Mouse (Mus musculus): Measurements from ENCODE around the gene Immp2l.
"Not testable (repeated sequence)": the region's sequence is repeated elsewhere in the genome, so short reads cannot be mapped to it uniquely, and the experiment has no call there.

Immp2l gene

DNA sequence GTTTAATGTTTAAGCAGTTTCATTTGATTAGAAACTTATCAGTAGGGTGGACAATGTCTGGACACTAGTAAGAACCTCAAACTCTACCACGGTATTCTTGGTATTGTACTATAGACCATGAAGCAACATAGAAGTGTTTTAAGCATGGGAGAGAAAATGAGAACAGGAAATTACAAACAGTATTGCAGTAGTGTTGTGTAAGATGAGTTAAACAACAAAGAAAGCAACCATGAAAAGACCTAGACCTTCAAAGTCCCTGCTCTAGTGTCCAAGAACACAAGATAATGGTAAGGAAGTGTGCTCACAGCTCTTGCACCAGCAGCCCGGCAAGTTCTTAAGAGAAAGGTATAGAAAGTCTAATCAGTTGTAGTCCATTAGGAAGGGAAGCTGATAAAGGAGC, 700.7 kb downstream of the Immp2l start:
- no peak for DNase-seq

DNA sequence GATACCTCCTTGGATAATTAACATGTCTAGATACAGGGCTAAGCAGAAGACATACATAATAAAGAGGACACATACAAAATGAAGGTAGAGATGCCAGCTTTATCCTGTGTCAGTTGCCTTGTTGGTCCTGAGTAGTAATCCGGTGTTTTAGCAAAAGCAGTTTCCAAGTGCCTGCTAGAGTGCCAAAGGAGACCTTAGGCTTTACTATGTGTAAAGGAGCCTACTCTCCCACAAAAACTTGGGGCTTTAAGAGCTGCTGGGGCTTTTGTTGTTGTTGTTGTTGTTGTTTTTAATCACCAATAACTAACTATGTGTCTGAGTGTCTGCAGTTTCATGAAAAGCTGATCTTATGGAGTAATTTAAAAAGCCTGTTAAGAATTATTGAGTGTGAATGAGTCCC, 702.8 kb downstream of the Immp2l start:
- DNase-seq, result no peak

DNA sequence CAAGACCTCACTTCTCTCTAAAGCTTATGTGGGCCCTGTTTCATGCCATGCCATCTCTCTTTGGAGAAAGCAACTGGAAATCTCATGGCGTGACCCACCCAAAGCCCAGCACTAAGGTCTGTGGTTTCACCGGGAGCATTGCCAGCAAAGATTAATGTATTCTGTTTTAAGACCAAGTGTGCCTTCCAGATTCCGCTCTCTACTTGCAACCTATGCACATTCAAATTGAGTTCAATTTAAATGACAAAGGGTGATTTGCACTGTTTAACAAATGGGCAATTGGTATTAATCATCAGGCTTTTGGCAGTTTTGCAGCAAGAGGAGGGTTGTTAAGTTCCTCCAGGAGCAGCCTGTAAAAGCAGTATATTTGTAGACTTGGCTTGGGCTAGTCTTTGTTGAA, 703.3 kb downstream of the Immp2l start:
- DNase-seq, result no peak

DNA sequence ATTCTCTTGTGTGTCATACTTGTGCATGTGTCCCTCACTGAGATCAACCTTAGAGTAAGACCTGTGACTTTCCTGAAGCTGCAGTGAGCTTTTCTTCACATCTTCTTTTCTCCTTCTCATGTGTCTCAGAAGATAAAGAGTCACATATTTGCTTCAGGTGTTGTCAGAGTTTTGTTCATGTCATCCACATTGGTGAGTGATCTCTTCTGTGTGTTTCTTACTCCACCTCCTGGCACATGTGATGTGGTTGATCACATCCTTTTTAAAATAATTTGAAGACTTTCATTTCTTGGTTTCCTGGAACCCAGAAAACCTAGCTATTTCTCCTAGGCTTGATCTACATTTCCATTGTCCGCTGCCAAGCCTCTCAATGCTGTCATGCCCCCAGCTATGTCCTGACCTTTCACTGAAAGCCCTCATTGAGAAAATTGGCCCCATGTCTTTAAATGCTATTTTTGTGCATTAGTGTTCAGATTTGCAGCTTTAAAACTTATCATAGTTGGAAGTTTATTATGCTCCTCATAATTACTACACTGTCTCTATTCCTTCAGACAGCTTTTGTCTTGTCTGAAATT, 704.0 kb downstream of the Immp2l start:
- DNase-seq, result no peak

DNA sequence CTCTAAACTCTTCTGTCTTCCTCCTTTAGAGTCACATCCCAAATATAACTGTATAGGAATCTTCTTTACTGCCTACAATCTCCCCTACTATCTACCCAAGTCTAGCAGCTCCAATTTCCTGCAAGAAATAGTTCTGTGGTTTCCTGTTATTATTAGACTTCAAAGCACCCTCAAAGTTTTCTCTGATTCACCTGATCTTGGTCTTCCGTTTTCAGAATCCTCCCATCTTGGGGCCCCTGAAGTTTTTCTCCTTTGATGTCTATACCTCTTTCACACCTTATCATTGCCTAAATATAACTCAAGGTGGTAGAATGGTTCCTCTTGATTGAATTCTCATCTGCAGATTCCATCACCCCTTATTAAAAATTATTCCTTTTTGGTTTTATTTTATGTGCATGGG, 704.6 kb downstream of the Immp2l start:
- no peak for DNase-seq

DNA sequence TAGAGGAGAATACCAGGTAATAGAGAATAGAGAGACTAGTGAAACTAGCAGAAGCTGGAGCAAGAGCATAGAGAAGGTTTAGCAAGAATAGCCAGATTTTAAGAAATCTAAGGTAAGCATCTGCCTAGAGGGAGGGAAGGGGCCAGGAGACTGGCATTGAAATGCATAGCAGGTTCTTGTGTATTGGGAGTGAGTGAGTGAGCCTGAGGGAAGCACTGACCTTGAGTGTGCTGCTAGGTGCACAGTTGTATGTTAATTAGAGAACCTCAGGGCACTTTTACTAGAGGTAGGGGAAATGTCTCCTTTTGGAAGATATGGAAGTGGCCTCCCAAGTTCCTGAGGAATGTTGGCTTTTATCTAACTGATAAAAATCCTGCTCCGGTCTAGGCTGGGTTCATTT, 705.9 kb downstream of the Immp2l start:
- DNase-seq, result no peak

DNA sequence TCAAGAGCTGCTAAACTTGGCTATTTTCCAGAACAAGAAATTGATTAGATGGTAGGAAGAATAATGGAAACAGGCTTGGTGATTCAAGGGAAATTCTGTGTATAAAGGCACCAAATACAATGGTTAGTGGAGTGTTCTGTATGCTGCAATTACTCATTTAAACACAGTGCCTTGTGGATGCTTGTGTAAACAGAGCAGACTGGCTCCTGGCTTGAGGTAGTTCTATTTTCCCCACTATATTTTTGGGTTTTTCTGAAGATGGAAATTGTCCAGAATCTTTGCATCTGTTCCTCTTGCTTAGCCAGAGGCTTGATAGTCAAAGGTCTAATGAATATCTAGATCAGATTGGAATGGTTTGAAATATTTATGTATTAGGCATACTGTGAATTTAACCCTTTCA, 709.3 kb downstream of the Immp2l start:
- DNase-seq, result no peak

DNA sequence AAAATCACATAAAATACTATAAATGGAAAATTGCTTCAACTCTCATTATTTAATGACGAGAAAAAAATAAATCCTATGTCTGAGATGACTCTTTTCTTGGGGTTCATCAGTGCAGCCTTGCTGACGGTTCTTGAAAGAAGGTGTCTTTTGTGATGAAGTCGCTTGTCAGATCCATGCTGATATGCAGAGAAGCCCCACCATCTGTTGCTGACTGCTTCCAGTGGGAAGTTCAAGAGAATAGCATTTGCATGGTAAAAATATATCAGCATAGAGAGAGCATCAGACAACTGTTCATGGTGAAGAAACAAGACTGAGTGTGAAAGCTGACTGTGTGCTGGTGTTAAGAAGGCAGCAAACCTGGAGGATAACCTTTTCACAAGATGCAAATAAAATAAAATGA, 719.0 kb downstream of the Immp2l start:
- DNase-seq, result no peak

DNA sequence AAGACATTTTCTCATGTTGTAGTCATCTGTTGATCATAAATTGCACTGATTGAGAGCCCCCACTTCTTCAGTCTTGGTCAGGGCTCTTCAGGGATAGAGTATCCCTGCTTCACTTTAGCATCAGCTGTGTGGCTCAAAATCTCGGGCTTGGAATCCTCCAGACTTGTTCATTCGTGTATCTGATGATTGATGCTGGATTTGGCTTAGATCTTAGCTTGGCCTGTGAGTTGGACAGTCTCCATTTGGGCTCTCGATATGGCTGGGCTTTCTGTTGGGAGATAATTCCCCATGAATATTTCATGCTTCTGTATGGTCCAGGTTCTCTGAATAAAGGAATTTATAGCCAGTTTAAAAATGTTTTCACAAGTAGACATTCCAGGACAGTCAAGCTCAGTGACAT, 739.5 kb downstream of the Immp2l start:
- DNase-seq, result no peak

DNA sequence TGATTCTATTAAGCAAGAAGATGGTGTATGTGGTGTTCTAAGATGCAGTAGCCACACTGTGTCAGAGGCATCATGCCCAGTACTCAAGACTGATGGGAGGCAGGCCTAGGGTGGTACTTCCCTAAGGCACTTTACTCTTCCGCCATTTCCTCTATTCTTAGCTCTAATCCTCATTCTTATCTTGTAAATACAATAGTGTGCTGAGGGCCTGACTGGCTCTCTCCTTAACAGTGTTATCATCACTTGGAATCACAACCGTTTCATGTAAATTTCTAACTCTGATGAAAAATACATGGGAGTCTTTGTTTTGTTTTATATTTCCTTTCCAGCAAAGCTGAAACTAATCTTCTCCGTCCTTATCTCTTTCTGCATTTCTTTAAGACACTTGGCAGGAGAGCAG, 750.1 kb downstream of the Immp2l start:
- no peak for DNase-seq

DNA sequence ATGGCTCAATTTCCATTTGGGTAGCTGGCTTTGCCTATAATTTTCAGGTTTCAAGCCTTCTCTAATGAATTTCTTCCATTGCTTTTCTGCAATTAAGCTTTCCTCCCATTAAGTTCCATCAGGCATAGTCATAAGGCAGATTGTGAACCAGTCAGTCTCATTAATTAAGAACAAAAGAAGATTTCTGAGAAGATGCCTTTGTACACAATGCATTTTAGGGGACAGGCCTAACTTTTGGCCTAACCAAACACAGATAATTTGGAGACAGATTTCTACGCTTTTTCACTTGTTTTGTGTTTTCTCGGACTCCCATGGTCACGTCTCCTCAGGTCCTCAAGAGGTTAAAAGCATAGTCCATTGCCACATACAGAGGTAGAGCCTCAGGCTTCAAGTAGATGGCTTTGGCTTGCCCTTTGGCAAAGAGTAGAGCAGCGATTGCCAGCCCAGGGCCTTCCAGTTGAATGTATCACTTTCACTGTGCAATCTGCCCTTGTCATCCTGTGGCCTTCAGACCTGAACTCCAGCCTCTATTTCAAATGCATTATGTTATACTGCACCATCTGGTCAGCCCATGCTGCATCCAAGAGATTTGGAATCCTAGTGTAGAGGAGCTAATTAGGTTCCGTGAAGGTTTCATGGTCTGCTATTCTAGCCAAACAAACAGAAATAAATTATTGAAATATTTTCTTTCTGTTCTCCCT, 750.9 kb downstream of the Immp2l start:
- DNase-seq, result no peak

DNA sequence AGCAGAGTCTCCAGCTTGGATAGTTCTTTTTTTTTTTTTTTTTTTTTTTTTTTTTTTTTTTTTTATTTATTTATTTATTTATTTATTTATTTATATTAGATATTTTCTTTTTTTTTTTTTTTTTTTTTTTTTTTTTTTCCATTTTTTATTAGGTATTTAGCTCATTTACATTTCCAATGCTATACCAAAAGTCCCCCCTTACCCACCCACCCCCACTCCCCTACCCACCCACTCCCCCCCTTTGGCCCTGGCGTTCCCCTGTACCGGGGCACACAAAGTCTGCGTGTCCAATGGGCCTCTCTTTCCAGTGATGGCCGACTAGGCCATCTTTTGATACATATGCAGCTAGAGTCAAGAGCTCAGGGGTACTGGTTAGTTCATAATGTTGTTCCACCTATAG, 753.9 kb downstream of the Immp2l start:
- DNase-seq, result not testable (repeated sequence)

DNA sequence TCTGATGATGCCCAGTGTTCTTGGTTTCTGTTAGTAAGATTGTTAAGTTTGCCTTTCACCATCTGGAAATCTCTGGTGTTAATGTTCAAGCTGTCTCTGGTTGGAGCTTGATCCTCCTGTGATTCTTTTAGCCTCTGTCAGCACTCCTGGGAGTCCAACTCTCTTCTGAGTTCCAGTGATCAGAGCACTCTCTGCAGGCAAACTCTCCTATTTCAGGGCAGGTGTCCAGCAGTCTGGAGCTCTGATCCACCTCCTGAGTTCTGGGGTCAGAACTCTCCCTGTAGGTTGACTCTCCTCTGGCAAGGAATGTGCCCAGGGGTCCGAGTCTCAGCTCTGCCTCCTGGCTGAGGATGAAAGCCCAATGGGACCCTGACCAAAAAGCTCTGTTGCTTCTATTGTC, 769.8 kb downstream of the Immp2l start:
- not testable (repeated sequence) for DNase-seq

DNA sequence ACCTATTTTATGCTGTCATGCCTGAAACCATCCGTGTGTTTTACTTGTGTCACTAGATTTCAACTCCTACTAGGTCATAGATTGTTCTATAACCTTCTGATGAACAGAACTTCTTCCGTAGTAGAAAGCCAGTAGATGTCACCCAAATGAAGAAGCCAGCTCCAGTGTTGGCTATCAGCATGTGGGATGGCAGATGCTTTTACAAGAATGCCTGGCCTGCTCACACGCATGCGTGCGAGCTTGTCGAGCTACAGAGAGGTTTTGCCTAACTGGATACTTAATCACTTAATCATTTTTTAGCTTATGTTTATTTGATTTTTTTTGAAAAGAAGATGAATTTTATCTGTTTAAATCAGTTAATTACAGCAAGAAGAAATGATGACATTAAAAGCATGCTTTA, 805.6 kb downstream of the Immp2l start:
- DNase-seq, result no peak

DNA sequence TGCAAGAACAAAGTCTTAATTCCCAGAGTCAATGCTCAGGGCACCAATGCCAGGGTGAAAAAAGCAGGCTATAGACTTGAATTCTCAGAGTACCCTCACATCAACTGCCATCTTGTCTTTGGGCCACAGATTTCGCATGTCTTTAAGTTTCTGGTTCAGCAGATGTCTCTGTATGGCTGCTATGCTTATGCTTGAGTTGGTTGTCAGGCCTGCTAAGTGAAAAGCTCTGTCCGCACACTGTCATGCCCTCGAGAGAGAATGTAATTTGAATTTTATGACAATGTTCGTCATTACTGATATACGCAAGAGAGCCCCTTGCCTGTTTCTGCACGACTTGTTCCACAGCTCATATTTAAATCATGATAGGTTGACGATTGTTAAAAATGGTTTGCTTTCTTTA, 807.8 kb downstream of the Immp2l start:
- no peak for DNase-seq

DNA sequence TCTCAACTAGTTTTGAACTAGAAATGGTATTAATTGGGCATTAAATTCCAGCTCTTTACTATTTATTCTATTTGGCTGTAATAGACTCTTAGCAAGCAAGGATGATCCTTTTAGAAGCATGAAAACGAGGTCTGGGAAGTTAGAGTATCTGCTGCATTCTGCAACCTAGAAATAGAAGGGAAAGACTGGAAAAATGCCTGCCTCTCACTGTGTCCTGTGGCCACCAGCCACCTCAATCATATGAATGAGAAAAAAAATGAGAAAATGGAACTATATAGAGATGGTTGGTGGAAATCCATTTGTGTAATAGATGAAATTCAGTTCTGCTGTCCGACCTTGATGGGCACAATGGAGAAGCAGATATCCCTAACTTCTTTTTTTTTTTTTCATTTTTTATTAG, 810.8 kb downstream of the Immp2l start:
- DNase-seq, result no peak

DNA sequence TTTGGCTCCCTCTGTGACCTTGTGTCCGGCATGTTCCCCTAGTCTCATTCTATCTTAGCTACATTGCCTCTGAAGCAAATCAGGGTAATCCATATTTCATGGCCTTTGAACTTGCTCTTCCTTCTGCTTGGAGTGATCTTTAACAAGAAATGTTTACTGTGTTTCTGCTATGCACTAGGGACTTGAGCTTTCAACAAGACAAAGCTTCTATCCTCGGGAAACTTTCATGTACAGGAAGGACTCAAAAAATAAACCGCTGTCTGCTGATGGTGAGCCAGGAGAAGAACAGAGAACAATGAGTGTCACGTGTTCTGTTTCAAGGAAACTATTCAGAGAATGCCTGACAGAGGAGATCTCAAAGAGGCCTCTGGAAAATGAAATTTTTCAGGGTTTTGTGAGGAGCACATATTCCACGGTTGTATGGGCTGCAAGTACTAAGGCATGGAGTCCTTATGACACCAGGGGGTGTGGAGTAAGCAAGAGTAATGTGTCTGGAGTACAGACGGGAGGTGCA, 814.5 kb downstream of the Immp2l start:
- no peak for DNase-seq

DNA sequence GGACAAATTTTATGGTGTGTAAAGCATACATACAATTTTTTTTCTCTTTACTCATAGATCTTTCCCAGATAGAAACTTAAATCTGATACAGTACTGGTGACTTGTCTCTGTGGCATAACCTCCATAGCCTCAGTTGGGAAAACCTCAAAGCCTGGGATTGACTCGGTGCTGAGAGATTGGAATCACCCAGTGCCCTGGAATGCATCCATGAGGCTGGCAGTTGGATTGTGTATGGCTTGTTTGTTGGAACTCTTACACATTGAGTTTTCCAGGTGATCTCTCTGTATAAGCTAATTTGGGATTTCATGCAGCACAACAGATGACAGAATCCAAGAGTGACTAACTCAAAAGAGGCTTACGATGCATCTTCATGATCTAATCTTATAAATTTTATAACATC, 815.4 kb downstream of the Immp2l start:
- no peak for DNase-seq

DNA sequence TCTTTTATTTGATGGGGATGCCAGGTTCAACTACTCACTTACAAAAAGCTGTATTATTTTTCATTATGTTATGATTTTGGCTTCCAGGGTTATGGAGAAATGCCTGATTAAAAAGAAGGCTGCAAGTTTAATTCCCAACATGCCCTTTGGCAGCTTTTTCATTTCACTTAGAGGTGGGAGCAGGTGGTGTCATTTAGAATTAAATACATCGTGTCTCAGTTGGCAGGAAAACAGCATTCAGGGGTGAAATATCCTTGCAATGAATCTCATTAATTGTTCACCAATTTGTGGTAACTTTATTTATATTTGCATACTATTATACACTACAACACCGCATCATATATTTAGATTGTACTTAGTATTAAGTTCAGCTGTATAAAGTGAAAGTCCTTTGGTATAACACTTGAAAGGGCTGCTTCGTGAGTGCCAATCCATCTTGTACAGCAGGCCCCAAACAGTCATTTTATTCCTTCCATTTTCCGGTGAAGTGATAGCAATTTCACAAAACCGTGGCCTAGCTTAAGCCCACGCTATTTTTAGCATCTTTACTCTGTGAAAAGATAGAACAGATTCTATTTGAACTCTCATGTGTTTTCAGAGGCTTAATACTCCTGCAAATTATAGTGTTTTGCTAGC, 818.9 kb downstream of the Immp2l start:
- no peak for DNase-seq

DNA sequence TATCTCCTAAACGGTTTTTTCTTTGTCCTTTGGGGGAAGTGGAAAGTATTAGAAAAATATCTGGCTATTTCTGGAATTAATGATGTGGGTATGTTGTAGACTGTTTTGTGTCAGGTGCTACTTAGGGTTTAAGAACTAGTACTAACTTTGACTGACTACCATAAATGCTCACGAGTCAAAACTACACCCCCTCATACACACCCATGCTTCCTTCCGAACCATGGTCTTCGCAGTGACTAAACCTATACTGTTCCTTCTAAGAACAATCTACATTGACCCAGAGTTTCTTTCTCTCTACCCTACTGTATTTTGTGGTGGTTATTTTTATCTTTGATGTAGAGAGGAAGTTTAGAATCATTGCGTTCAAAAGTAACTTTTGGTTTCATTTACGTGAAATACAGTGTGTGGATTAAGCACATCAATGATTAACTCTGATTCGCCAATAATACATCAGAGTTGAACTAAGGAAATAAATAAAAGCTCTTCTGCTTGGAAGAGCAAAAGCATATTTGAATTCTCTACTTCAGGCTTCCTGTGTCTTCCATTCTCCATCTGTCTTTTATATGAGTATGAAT, 828.1 kb downstream of the Immp2l start:
- no peak for DNase-seq

DNA sequence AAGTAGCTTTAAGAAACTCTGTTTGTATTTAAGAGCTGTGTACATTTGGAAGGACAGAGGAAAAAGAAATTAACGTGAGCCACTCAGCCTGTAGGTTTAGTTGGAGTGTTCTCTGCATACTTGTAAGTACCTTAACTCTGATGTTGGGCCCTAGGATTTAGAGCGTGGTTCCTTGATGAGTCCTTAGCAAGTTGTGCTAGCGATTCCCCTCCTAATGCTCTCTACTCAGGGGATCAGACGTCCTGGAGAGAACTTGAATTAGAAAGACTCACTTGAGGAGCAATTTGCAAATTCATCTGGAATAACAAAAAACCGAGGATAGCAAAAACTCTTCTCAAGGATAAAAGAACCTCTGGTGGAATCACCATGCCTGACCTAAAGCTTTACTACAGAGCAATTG, 835.8 kb downstream of the Immp2l start:
- DNase-seq, result not testable (repeated sequence)

DNA sequence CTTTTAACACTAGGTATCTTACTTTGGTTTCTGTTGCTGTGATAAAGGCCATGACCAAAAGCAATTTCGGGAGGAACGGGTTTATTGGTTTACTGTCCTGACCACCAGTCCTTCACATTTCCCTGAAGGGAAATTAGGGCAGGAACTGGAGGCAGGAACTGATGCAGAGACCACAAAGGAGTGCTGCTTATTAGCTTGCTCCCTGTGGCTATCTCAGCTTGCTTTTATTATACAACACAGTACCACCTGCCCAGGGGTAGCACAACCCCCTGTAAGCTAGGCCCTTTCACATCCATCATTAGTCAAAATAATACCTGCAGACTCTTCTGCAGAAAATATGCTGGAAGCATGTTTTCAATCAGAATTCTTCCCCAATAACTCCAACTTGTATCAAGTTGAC, 844.4 kb downstream of the Immp2l start:
- no peak for DNase-seq

DNA sequence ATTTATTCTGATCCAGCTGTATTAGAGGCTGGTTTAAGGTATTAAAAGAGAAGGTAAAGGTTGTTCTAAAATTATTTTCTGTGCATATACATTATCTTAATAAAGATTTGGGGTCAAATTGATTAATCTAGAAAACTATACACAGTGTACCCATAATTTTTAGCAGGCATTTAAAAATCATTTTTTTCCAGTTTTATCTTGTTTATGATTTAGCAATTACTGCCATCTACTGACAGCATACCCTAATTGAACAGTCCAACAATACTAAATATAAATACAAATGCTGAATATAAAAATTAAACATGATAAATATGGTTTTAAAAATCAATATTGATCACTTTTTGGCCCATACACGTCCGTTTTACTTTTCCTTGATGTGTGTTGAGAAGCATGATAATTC, 850.1 kb downstream of the Immp2l start:
- DNase-seq, result no peak
